Mouse (Mus musculus) midbrain, embryonic 10.5 days (tissue): Measurements from ENCODE around the gene Txn1. TPM values are rescaled to one million over a fixed set of nuclear protein-coding genes. Genes with fewer than 3 reads are reported as not detected.

ENCODE experiments used
- DNase-seq: peaks from one replicate; pipeline ENCODE4 v3.0.0-alpha.2; 2017; ENCODE audit warnings: low spot score
- H3K27ac ChIP-seq: fragments of 300-500 bp; sonication (generic); replicated peaks from 2 replicates; pipeline ENCODE4 v1.5.1; 2016; ENCODE audit warnings: mild to moderate bottlenecking
- H3K27me3 ChIP-seq: fragments of 300-500 bp; sonication (generic); 2 replicates; pipeline ENCODE4 v1.6.1; 2016; ENCODE audit warnings: low read depth, mild to moderate bottlenecking; ENCODE audit not compliant: poor library complexity, severe bottlenecking
- H3K36me3 ChIP-seq: fragments of 300-500 bp; sonication (generic); 2 replicates; pipeline ENCODE4 v1.6.1; 2016; ENCODE audit warnings: mild to moderate bottlenecking, moderate library complexity
- H3K4me1 ChIP-seq: fragments of 300-500 bp; sonication (generic); 2 replicates; pipeline ENCODE4 v1.6.1; 2016
- H3K4me3 ChIP-seq: fragments of 300-500 bp; sonication (generic); 2 replicates; pipeline ENCODE4 v1.5.1; 2016; ENCODE audit warnings: mild to moderate bottlenecking, moderate library complexity
- H3K9me3 ChIP-seq: fragments of 300-500 bp; sonication (generic); replicated peaks from 2 replicates; pipeline ENCODE4 v1.6.1; 2016; ENCODE audit warnings: mild to moderate bottlenecking
- WGBS: fragments of 180-500 bp; shearing (Covaris S2); methylation state at CpG from one replicate; pipeline ENCODE4 v1.1.7; 2016; 5-methylcytosine and 5-hydroxymethylcytosine counted together
- polyA plus RNA-seq: library from polyadenylated mRNA; unstranded; fragments of >200 nt; fragmentation: Nextera tagmentation; extraction: Ambion mirVana; gene quantifications from 2 replicates; pipeline ENCODE4 v1.2.1, GENCODE M21; 2016

The Txn1 gene
- polyA plus RNA-seq, 1 experiment from 2014 or later, result 417 TPM

DNA sequence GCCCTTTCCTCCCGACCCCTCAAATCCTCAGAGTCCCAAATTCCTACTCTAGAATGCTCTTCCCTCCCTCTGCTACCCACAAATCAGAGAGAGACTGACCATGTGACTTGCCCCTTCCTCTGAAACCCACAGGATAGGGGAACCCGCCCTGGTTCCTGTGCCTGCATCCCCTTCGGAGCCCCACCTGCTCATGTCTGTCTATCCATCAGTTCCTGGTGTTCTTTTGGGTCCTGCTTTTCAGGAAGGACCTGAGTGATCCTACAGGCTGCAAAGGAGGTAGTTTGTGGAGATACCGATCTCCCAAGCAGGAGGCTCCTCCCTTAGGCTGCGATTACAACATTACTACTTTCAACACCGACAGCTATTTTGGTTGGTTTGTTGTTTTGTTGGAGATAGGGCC is 47.4 kb downstream of the Txn1 start:
- 82% methylated on average over 6 of the region's 6 CpGs for whole genome bisulfite sequencing

DNA sequence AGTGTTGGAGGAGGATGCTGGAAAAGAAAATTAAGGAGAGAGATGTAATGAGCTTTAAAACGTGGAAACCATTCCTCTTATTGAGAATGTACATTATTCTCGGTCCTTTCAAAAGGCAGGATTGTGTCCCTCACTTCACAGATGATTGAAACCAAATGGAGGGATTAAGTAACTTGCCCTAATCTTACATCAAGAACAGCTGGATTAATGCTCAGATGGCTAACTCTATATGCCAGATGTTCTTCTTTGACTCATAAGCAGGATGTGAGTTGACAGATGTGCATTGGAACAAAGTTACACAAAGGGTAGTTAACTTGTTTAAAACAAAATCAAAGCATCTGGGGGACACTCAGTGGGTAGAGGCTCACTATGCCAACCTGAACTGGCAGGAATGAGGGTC is 49.5 kb downstream of the Txn1 start:
- no peak for DNase-seq
- WGBS, result 29% methylated on average over 2 of the region's 2 CpGs
- Histone ChIP-seq H3K27me3 (0 out of 2 replicates have a peak, but pooled peaks cover 3% of the 10 kb centered on the region), H3K36me3 (no peaks in the 10 kb centered on the region), H3K27ac (no peak overlapping the region), H3K9me3 (no peaks in the 10 kb centered on the region), H3K4me3 (no peak overlapping the region), H3K4me1 (peaks cover 15% of the 10 kb centered on the region)

More for the DNA sequence above, 47.4 kb downstream of the Txn1 start:
- Histone ChIP-seq H3K4me1 (peaks cover 15% of the 10 kb centered on the region), H3K27me3 (no peaks in the 10 kb centered on the region), H3K27ac (no peak overlapping the region), H3K9me3 (no peaks in the 10 kb centered on the region), H3K36me3 (no peaks in the 10 kb centered on the region), H3K4me3 (no peak overlapping the region)
- DNase-seq, result no peak

DNA sequence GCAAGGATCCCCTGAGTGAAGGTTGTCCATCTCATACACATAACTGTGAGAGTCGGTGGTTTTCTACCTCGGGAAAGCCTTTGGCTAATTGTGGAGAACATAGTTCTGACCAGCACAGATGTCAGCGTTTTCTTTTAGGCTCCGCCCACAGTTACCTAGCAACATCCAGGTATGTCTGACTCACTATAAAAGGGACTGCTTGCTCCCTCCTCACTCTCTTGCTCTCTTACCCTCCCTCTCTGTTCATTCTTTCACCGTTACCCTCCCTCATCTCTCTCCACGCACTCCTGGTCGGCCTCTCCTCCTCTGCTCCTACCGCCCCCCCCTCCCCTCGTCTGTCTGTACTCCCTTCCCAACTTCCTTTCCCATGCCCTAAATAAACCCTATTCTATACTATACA is 51.6 kb downstream of the Txn1 start:
- no peak for DNase-seq
- H3K4me1 ChIP-seq, result peaks cover 15% of the 10 kb centered on the region
- H3K27ac ChIP-seq, result no peak overlapping the region
- WGBS, result 34% methylated on average over 9 of the region's 9 CpGs
- H3K27me3 ChIP-seq, result 0 out of 2 replicates have a peak, but pooled peaks cover 3% of the 10 kb centered on the region
- H3K4me3 ChIP-seq, result no peak overlapping the region
- no peaks in the 10 kb centered on the region for H3K36me3 ChIP-seq
- no peaks in the 10 kb centered on the region for H3K9me3 ChIP-seq

DNA sequence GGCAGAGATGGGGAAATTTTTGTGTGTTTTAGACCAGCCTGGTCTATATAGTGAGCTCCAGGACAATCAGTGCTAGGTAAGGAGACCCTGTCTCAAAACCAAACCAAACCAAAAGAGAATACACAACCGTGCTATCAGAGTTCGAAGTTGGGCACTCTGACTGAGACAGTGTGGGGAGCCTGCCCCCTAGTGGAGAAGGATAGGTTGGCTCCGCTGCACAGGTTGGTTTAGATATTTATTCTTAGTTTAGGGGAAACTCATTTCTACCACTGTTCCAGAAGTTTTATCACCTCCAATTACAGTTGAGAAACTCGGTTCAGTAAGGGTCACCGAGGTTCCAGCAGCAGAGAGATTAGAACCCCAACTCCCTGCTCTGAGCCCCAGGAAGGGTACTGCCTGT is 52.0 kb downstream of the Txn1 start:
- Histone ChIP-seq H3K36me3 (no peaks in the 10 kb centered on the region), H3K27ac (no peak overlapping the region), H3K4me1 (peaks cover 15% of the 10 kb centered on the region), H3K27me3 (0 out of 2 replicates have a peak, but pooled peaks cover 3% of the 10 kb centered on the region), H3K4me3 (no peak overlapping the region), H3K9me3 (no peaks in the 10 kb centered on the region)
- DNase-seq, result peak; percentile 66
- WGBS, result 18% methylated on average over 5 of the region's 5 CpGs

DNA sequence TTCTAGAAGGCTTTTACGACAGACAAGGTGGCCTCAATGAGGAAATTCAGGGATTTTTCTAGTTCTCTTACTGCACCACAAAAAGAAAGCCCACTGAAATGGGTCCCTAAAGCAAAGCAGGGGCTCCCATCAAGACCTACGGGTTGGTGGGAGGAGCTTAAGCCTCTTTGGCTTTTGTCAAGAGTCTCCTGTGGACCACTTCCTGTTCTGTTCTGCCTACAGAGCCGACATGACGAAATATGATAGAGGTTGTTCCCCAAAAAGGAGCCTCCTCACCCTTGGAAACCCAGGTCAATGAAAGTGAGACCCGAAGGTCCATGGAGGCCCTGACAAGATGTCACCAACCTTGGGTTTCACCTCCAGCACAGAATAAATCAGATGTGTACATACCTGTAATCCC is 53.6 kb downstream of the Txn1 start:
- peaks cover 15% of the 10 kb centered on the region for H3K4me1 ChIP-seq
- no peak for DNase-seq
- H3K27ac ChIP-seq, result no peak overlapping the region
- H3K36me3 ChIP-seq, result no peaks in the 10 kb centered on the region
- H3K4me3 ChIP-seq, result no peak overlapping the region
- no peaks in the 10 kb centered on the region for H3K9me3 ChIP-seq
- 0 out of 2 replicates have a peak, but pooled peaks cover 3% of the 10 kb centered on the region for H3K27me3 ChIP-seq
- 85% methylated on average over 5 of the region's 5 CpGs for WGBS

DNA sequence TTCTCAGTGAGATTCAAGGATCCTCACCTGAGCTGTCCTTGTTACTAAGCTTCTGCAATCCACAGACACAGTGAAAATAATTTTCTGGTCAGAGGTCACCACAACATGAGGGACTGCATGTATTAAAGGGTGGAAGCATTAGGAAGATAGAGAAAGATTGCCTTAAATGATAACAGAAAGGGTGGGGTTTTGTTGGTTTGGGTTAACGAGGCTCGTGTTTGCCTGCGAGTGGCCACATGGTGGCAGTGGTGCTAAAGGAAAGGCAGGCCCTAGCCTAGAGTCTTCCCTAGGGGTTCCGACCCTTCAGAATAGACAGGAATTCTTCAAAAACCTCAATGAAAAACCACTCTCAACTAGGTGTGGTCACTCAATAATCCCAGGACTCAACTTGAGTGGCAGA is 55.0 kb downstream of the Txn1 start:
- no peak overlapping the region for H3K27ac ChIP-seq
- no peak overlapping the region for H3K4me3 ChIP-seq
- H3K36me3 ChIP-seq, result no peaks in the 10 kb centered on the region
- 13% methylated on average over 4 of the region's 4 CpGs for WGBS
- 0 out of 2 replicates have a peak, but pooled peaks cover 3% of the 10 kb centered on the region for H3K27me3 ChIP-seq
- peak; percentile 48 for DNase-seq
- no peaks in the 10 kb centered on the region for H3K9me3 ChIP-seq
- peaks cover 11% of the 10 kb centered on the region for H3K4me1 ChIP-seq

DNA sequence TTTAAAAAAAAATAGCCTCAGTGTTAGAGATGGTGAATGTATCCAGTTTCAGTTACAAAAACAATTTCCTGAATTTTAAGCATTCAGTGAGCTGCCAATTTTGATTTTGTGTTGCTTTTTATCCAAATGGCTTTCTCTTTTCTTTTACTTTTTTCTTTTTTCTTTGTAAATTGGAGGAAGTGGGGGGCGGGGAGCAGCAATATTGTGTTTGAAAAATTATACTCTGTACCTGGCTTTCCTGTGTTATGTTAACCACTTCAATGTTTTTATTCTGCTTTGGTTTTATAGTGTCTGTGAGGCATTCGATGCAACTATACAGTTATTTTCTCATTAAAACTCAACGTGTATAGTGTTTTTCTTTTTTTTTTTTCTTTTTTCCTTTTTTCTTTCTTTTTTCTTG is 59.6 kb downstream of the Txn1 start:
- Histone ChIP-seq H3K4me3 (no peak overlapping the region), H3K27ac (no peak overlapping the region), H3K27me3 (no peaks in the 10 kb centered on the region), H3K9me3 (no peaks in the 10 kb centered on the region), H3K4me1 (peaks cover 29% of the 10 kb centered on the region), H3K36me3 (peaks cover 5% of the 10 kb centered on the region; the same call in 1 of the 2 replicates)
- no peak for DNase-seq
- WGBS, result 95% methylated on average over 3 of the region's 3 CpGs

DNA sequence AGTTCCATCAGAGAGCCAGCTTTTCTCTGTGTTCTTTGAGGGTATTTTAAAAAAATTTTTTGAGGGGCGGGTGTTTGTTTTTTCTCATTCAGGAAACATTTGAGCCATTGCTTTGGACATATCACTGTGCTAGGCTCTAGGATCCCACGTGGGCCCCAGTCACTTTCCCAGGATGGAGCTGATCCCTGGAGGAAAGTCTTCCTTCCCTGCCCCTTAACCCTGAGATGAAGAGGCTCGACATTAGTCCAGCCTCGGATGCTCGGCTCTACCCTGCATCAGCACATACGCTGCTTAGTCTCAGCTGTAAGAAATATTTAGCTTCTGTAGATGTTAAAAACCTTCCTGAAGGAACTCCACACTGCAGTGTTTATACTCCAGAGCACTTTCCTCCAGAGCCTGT is 60.3 kb downstream of the Txn1 start:
- DNase-seq, result no peak
- H3K36me3 ChIP-seq, result peaks cover 5% of the 10 kb centered on the region; the same call in 1 of the 2 replicates
- 70% methylated on average over 6 of the region's 6 CpGs for WGBS
- H3K27me3 ChIP-seq, result no peaks in the 10 kb centered on the region
- no peak overlapping the region for H3K4me3 ChIP-seq
- H3K9me3 ChIP-seq, result no peaks in the 10 kb centered on the region
- no peak overlapping the region for H3K27ac ChIP-seq
- H3K4me1 ChIP-seq, result peaks cover 35% of the 10 kb centered on the region

DNA sequence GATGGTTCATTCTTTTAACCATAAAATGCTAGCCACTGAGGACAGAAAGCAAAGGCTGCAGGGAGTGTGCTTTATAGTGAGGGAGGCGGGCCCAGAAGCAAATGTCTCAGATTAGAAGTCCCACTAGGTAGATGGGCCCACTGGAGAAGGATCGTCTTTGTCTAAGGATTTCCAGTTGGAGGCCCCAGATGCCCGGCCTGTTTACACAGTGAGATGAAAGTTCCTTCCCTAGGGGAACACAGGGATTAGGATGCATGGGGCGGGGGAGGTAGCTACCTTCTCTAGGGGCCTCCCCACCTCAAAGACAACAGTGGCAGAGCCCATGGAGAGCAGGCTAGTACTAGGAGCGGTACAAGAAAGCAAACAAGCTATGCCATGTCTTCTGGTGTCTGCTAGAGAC is 61.1 kb downstream of the Txn1 start:
- H3K36me3 ChIP-seq, result peaks cover 5% of the 10 kb centered on the region; the same call in 1 of the 2 replicates
- peaks cover 35% of the 10 kb centered on the region for H3K4me1 ChIP-seq
- peak; percentile 25 for DNase-seq
- H3K4me3 ChIP-seq, result no peak overlapping the region
- H3K27ac ChIP-seq, result peak overlapping the region; percentile 68
- H3K9me3 ChIP-seq, result no peaks in the 10 kb centered on the region
- no peaks in the 10 kb centered on the region for H3K27me3 ChIP-seq
- WGBS, result 22% methylated on average over 5 of the region's 5 CpGs

Other genes starting within 250 kb of the Txn1 start
- 22.2 and 26.3 TPM in 2 replicates for gene Akap2, start 238.8 kb downstream of the Txn1 start, polyA plus RNA-seq
- gene D630039A03Rik, start 40.1 kb downstream of the Txn1 start, polyA plus RNA-seq, result 0.07 and 0.10 TPM in 2 replicates
- not detected in 2 replicates for gene Txndc8, start 52.7 kb upstream of the Txn1 start, polyA plus RNA-seq